Mouse (Mus musculus): ENCODE measurements around the gene Coa7. TPM values are rescaled to one million over a fixed set of nuclear protein-coding genes. Genes with fewer than 3 reads are reported as not detected.

Coa7 gene
- polyA plus RNA-seq, 1 experiment, result 3.6 TPM

DNA sequence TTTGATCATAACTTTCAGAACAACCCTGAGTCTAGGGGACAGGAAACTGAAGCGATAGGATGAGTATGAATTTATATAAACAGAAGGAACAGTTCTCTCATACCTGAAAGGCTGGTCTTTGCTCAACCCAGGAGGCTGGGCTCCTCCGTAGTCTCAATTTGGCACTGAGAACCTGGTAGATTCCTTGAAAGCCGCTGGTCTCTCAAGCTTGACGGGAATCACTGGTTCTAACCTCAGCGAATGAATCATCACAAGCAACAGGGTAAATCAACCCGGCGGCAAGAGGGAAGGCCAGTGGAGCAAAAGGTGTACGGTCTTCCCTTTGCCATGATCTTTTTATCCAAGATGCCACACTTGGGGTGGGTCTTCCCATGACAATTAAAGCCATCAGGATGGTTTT, 29.5 kb downstream of the Coa7 start:
- Histone ChIP-seq H3K27me3 (ENCODE audit: control insufficient read depth, insufficient read depth, low read length) (no peaks in the 10 kb centered on the region), H3K4me1 (ENCODE audit: control insufficient read depth, insufficient read depth, low read length) (peaks cover 5% of the 10 kb centered on the region), H3K27ac (ENCODE audit: control insufficient read depth, insufficient read depth, low read depth, low read length) (no peak overlapping the region), H3K4me3 (ENCODE audit: control insufficient read depth, low read depth, low read length) (no peak overlapping the region), H3K36me3 (ENCODE audit: control insufficient read depth, insufficient read depth, low read length) (no peaks in the 10 kb centered on the region)
- TF ChIP-seq POLR2A (IDR thresholded peaks at IDR 0.05; ENCODE audit: control insufficient read depth, low read depth, low read length) (no peak), CTCF (IDR thresholded peaks at IDR 0.05; ENCODE audit: control insufficient read depth, insufficient read depth, insufficient replicate concordance, low read depth, low read length) (no peak)

DNA sequence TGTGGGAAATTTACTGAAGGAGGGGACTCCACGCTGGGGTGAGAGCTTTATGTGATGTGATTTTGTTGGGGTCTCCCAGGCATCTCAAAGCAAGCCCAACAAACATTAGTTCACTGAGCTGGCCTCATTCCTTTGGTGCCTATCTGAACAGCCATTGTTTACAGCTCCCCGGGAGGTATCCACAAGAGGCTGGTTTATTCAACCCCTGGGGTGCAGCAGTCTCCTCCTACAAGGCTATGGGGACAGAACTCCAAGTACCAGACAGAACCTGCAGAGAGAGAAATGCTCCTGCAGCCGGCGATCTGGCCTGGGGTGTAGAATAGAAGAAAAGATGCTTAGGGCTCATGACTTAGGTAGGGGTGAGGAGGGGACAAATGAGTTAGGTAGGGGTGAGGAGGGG, 30.6 kb downstream of the Coa7 start:
- H3K36me3 ChIP-seq (ENCODE audit: control insufficient read depth, insufficient read depth, low read length), result no peaks in the 10 kb centered on the region
- no peak for TF ChIP-seq POLR2A (IDR thresholded peaks at IDR 0.05; ENCODE audit: control insufficient read depth, low read depth, low read length)
- no peak for TF ChIP-seq CTCF (IDR thresholded peaks at IDR 0.05; ENCODE audit: control insufficient read depth, insufficient read depth, insufficient replicate concordance, low read depth, low read length)
- no peak overlapping the region for H3K27ac ChIP-seq (ENCODE audit: control insufficient read depth, insufficient read depth, low read depth, low read length)
- no peaks in the 10 kb centered on the region for H3K27me3 ChIP-seq (ENCODE audit: control insufficient read depth, insufficient read depth, low read length)
- no peak overlapping the region for H3K4me3 ChIP-seq (ENCODE audit: control insufficient read depth, low read depth, low read length)
- H3K4me1 ChIP-seq (ENCODE audit: control insufficient read depth, insufficient read depth, low read length), result peaks cover 11% of the 10 kb centered on the region

- TF ChIP-seq POLR2A (IDR thresholded peaks at IDR 0.05; ENCODE audit: control insufficient read depth, low read depth, low read length), result no peak
- no peak for TF ChIP-seq CTCF (IDR thresholded peaks at IDR 0.05; ENCODE audit: control insufficient read depth, insufficient read depth, insufficient replicate concordance, low read depth, low read length)
- H3K27ac ChIP-seq (ENCODE audit: control insufficient read depth, insufficient read depth, low read depth, low read length), result no peak overlapping the region
- no peaks in the 10 kb centered on the region for H3K27me3 ChIP-seq (ENCODE audit: control insufficient read depth, insufficient read depth, low read length)
- peak overlapping the region; percentile 75 for H3K4me3 ChIP-seq (ENCODE audit: control insufficient read depth, low read depth, low read length)
- no peaks in the 10 kb centered on the region for H3K36me3 ChIP-seq (ENCODE audit: control insufficient read depth, insufficient read depth, low read length)
- H3K4me1 ChIP-seq (ENCODE audit: control insufficient read depth, insufficient read depth, low read length), result peaks cover 13% of the 10 kb centered on the region
These were observed 32.5 kb downstream of the Coa7 start for GRCm38 (mm10) chr4:108360136-108361055.

GRCm38 (mm10) chr4:108362321-108363261, 34.7 kb downstream of the Coa7 start:
- H3K36me3 ChIP-seq (ENCODE audit: control insufficient read depth, insufficient read depth, low read length), result no peaks in the 10 kb centered on the region
- TF ChIP-seq CTCF (IDR thresholded peaks at IDR 0.05; ENCODE audit: control insufficient read depth, insufficient read depth, insufficient replicate concordance, low read depth, low read length) (no peak), POLR2A (IDR thresholded peaks at IDR 0.05; ENCODE audit: control insufficient read depth, low read depth, low read length) (no peak)
- no peak overlapping the region for H3K4me3 ChIP-seq (ENCODE audit: control insufficient read depth, low read depth, low read length)
- peaks cover 13% of the 10 kb centered on the region for H3K4me1 ChIP-seq (ENCODE audit: control insufficient read depth, insufficient read depth, low read length)
- H3K27ac ChIP-seq (ENCODE audit: control insufficient read depth, insufficient read depth, low read depth, low read length), result peak overlapping the region; percentile 21; the same call in 1 of the 2 replicates
- no peaks in the 10 kb centered on the region for H3K27me3 ChIP-seq (ENCODE audit: control insufficient read depth, insufficient read depth, low read length)

- Histone ChIP-seq H3K4me1 (ENCODE audit: control insufficient read depth, insufficient read depth, low read length) (peaks cover 13% of the 10 kb centered on the region), H3K36me3 (ENCODE audit: control insufficient read depth, insufficient read depth, low read length) (no peaks in the 10 kb centered on the region), H3K27ac (ENCODE audit: control insufficient read depth, insufficient read depth, low read depth, low read length) (no peak overlapping the region), H3K4me3 (ENCODE audit: control insufficient read depth, low read depth, low read length) (no peak overlapping the region), H3K27me3 (ENCODE audit: control insufficient read depth, insufficient read depth, low read length) (no peaks in the 10 kb centered on the region)
- no peak for TF ChIP-seq POLR2A (IDR thresholded peaks at IDR 0.05; ENCODE audit: control insufficient read depth, low read depth, low read length)
- no peak for TF ChIP-seq CTCF (IDR thresholded peaks at IDR 0.05; ENCODE audit: control insufficient read depth, insufficient read depth, insufficient replicate concordance, low read depth, low read length)
These were observed 35.6 kb downstream of the Coa7 start for GRCm38 (mm10) chr4:108363355-108364110.

DNA sequence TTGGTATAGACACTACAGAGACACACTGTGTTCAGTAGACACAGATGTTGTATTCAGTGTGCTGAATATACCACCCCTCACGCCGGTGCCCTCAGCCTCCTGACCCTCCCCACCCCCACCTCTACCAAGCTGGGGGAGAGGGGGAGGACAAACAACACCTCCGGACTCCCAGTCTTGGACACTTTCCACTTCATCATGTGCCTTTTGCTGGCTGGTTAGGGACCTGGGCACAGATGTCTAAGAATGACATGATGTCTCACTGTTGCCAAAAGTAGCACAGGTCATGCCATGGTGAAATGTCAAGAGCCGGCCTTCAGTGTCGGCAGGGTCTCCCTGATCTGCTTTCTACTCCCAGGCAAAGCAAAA, 36.2 kb downstream of the Coa7 start:
- Histone ChIP-seq H3K27me3 (ENCODE audit: control insufficient read depth, insufficient read depth, low read length) (no peaks in the 10 kb centered on the region), H3K27ac (ENCODE audit: control insufficient read depth, insufficient read depth, low read depth, low read length) (0 out of 2 replicates have a peak overlapping the region, but pooled peaks have one; percentile 13), H3K4me3 (ENCODE audit: control insufficient read depth, low read depth, low read length) (no peak overlapping the region), H3K36me3 (ENCODE audit: control insufficient read depth, insufficient read depth, low read length) (no peaks in the 10 kb centered on the region), H3K4me1 (ENCODE audit: control insufficient read depth, insufficient read depth, low read length) (peaks cover 13% of the 10 kb centered on the region)
- no peak for TF ChIP-seq POLR2A (IDR thresholded peaks at IDR 0.05; ENCODE audit: control insufficient read depth, low read depth, low read length)
- no peak for TF ChIP-seq CTCF (IDR thresholded peaks at IDR 0.05; ENCODE audit: control insufficient read depth, insufficient read depth, insufficient replicate concordance, low read depth, low read length)
